Mouse (Mus musculus) B cell, adult 67 days (primary cell): ENCODE measurements around the gene Dpyd. TPM values are rescaled to one million over a fixed set of nuclear protein-coding genes. Genes with fewer than 3 reads are reported as not detected.

Source experiments
- total RNA-seq, 2 experiments: library from RNA; stranded (reverse); gene quantifications; 4 replicates each; pipeline ENCODE4 v1.2.4; 2023

The Dpyd gene
- total RNA-seq: not detected

DNA sequence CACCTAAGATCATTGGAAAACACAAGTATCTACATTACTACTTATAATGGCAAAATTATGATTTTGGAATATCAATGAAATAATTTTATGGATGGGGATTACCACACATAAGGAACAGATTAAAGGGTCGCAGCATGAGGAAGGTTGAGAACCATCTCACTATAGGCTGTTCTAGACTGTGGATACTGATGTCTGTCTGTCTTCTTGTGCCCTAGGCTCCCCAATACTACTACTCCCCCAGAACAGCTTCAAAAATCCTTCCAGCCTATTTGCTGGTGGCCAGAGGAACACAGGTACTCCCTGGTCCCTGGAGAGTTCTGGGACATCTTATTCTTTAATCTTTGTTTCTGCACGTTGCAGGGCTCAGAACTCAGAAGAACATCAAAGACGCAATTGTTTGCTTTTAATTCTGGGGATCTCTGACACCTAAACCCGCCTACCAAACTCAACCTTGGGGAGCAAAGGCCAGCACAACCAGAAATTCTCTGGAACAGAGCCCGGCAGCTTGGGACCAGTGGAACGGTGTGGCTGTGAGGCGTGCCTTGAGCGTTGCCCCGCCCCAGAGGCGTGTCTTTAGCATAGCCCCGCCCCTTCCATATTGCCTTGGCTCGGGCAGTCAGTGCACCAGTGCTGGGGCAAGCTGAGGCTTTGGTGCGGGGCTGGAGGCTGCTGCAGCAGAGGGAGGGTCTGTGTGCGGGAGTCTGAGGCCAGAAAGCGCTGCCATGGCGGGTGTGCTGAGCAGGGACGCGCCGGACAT is at the start of gene Dpyd:
Gene Dpyd (plus strand): TSS at position 576 of the 757 bp plus-strand sequence.

